Comparison of ENCODE assay signal across 15 mouse cellular contexts in the genomic region with DNA sequence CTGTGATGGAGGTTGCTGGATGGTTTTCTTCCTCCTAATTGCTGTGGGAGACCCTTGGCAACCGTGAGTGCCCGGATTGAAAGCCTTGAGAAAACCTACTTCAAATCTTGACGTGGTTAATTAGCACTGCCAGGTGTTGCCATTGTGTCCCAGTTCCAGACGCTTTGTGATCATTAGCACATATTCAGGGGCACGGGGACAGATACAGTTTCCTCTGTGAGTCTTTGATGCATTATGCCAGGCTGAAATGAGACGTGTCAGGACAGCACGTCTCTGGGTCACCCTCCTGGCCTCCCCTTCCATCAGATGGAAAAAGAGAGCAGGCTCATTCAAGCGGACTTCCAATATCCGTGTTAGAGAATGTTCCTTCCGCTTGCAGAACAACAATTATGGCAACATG.
DNase-seq lines count a peak whose midpoint lies in the region; ATAC-seq lines count a peak whose summit lies in the region.
"Had no signal": no experiment of that assay in that cellular context is flagged by ENCODE, and none has a peak within 500 bp of the region (broad histone marks: within the 10 kb centered on the region; RNA-seq: fewer than 3 reads in every experiment).

No protein-coding gene starts in this region.

- no peaks in the 10 kb centered on the region for H3K36me3 ChIP-seq in neural tube, embryonic 11.5 days (ENCODE audit: control insufficient read depth, insufficient read depth, low read length)
- H3K36me3 ChIP-seq in forebrain, embryonic 12.5 days (replicated peaks) = no peaks in the 10 kb centered on the region
- H3K36me3 ChIP-seq in midbrain, embryonic 12.5 days = no peaks in the 10 kb centered on the region
- H3K36me3 ChIP-seq: limb, embryonic 15.5 days; neural tube, embryonic 12.5 days had no signal

- H3K4me1 ChIP-seq in neural tube, embryonic 11.5 days (ENCODE audit: control insufficient read depth, insufficient read depth, low read length) = no peaks in the 10 kb centered on the region
- peaks cover 22% of the 10 kb centered on the region for H3K4me1 ChIP-seq in forebrain, embryonic 12.5 days
- H3K4me1 ChIP-seq in midbrain, embryonic 12.5 days = peaks cover 14% of the 10 kb centered on the region
- H3K4me1 ChIP-seq: neural tube, embryonic 12.5 days had no signal

- H3K9me3 ChIP-seq in neural tube, embryonic 11.5 days (ENCODE audit: control insufficient read depth, low read length) = no peaks in the 10 kb centered on the region
- H3K9me3 ChIP-seq in forebrain, embryonic 12.5 days = no peaks in the 10 kb centered on the region
- no peaks in the 10 kb centered on the region for H3K9me3 ChIP-seq in midbrain, embryonic 12.5 days
- H3K9me3 ChIP-seq: limb, embryonic 15.5 days; neural tube, embryonic 12.5 days had no signal

- no peak for ATAC-seq in neural tube, embryonic 11.5 days (ENCODE audit: insufficient read depth, low FRiP score, low TSS enrichment)
- ATAC-seq in forebrain, embryonic 12.5 days (ENCODE audit: low FRiP score) = peak; percentile 85; the same call in 1 of the 2 replicates
- ATAC-seq in midbrain, embryonic 12.5 days (ENCODE audit: low FRiP score, low read depth) = peak; percentile 78; the same call in 1 of the 2 replicates
- ATAC-seq in granulocyte monocyte progenitor cell, adult 5-6 weeks (replicated peaks; ENCODE audit: poor library complexity, severe bottlenecking) = no peak
- ATAC-seq: CD4-positive, CD25-positive, alpha-beta regulatory T cell, adult 4 months had no signal

- peak; percentile 19 for DNase-seq in neural tube, embryonic 11.5 days (ENCODE audit: low spot score)
- no peak for DNase-seq in neural tube, embryonic 10.5 days (ENCODE audit: extremely low spot score, low spot score)
- no peak for DNase-seq in right cerebral cortex, adult 18-20 months
- no peak for DNase-seq in left cerebral cortex, postnatal 36 days (ENCODE audit: low spot score in 2 of 2)
- DNase-seq: cerebellum, adult 11 months; gastrocnemius, adult 2 months; heart, postnatal 36 days; kidney, adult 18-20 months; lung, adult 2 months had no signal

- no peak overlapping the region for H3K27ac ChIP-seq in neural tube, embryonic 11.5 days (ENCODE audit: low read depth, low read length)
- H3K27ac ChIP-seq in forebrain, embryonic 12.5 days = 0 out of 2 replicates have a peak overlapping the region, but pooled peaks have one; percentile 50
- H3K27ac ChIP-seq in midbrain, embryonic 12.5 days (replicated peaks) = no peak overlapping the region
- H3K27ac ChIP-seq: gastrocnemius, adult 2 months; limb, embryonic 15.5 days; neural tube, embryonic 12.5 days had no signal

- 46% methylated on average over 10 of the region's 10 CpGs for WGBS in neural tube, embryonic 11.5 days
- 15% methylated on average over 10 of the region's 10 CpGs for WGBS in forebrain, embryonic 12.5 days
- 32% methylated on average over 10 of the region's 10 CpGs for WGBS in midbrain, embryonic 12.5 days

- no peak overlapping the region for H3K9ac ChIP-seq in neural tube, embryonic 11.5 days (ENCODE audit: low read length)
- no peak overlapping the region for H3K9ac ChIP-seq in forebrain, embryonic 12.5 days
- H3K9ac ChIP-seq in midbrain, embryonic 12.5 days (replicated peaks) = no peak overlapping the region
- H3K9ac ChIP-seq: limb, embryonic 15.5 days; neural tube, embryonic 12.5 days had no signal

- intact Hi-C loops in left cerebral cortex, postnatal 36 days (cut with DNase I) = no loop called here

- no peak overlapping the region for H3K4me3 ChIP-seq in neural tube, embryonic 11.5 days (ENCODE audit: low read depth, low read length)
- no peak overlapping the region for H3K4me3 ChIP-seq in forebrain, embryonic 12.5 days (replicated peaks)
- H3K4me3 ChIP-seq in midbrain, embryonic 12.5 days = no peak overlapping the region
- H3K4me3 ChIP-seq: gastrocnemius, adult 2 months; limb, embryonic 15.5 days; neural tube, embryonic 12.5 days had no signal

- no peak overlapping the region for H3K4me2 ChIP-seq in neural tube, embryonic 11.5 days (ENCODE audit: low read depth)
- H3K4me2 ChIP-seq in forebrain, embryonic 12.5 days = peak overlapping the region; percentile 10; the same call in 1 of the 2 replicates
- H3K4me2 ChIP-seq in midbrain, embryonic 12.5 days (replicated peaks) = no peak overlapping the region
- H3K4me2 ChIP-seq: limb, embryonic 15.5 days; neural tube, embryonic 12.5 days had no signal

- no peaks in the 10 kb centered on the region for H3K27me3 ChIP-seq in neural tube, embryonic 11.5 days (ENCODE audit: control insufficient read depth, insufficient read depth, low read length)
- no peaks in the 10 kb centered on the region for H3K27me3 ChIP-seq in forebrain, embryonic 12.5 days
- H3K27me3 ChIP-seq in midbrain, embryonic 12.5 days = no peaks in the 10 kb centered on the region
- H3K27me3 ChIP-seq: limb, embryonic 15.5 days; neural tube, embryonic 12.5 days had no signal

Comparison
In these comparisons a context has a peak if more than half of its experiments do, and no peak if none do; other contexts are left out.
1. ATAC-seq: peak in forebrain, embryonic 12.5 days (single experiment) and midbrain, embryonic 12.5 days (single experiment); none in neural tube, embryonic 11.5 days (single experiment) and granulocyte monocyte progenitor cell, adult 5-6 weeks (single experiment).